Mouse (Mus musculus): ENCODE results near the gene Fbxw4.

GRCm38 (mm10) chr19:45573861-45574267 lies 86.2 kb downstream of the Fbxw4 start:
- TF ChIP-seq CTCF (IDR thresholded peaks at IDR 0.05; ENCODE audit: low read depth) (peak; percentile 88), EP300 (IDR thresholded peaks at IDR 0.05; ENCODE audit: low read depth) (no peak; the same call in 1 of the 2 replicates)
